Mouse (Mus musculus): ENCODE results near the gene Sox6.

DNA sequence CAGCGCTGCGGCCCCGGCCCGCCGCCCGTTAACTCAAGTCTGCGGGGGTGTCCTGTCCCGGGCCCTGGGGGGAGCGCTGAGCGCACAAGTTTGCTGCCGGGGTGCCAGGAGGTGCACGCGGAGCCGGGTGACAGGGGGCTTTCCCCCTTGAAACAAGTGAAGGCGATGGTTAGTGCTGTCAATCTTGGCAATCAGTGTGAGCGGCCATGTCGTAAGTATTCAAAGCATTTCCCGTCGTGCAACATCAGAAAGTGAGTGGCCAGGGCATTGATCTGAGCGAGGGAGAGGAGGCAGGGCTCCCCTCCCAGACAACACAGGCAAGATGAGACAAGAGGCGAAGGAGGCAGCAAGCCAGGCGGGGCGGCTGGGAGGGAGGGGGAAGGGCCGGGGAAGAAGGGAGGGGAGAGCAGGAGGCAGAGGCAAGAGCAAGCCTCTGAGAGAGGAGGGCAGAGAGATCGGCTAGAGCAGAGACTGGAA is 4.3 kb downstream of the Sox6 start:
- TF ChIP-seq CHD2 (IDR thresholded peaks at IDR 0.05; ENCODE audit: low read depth, low read length) (no peak), HCFC1 (IDR thresholded peaks at IDR 0.05; ENCODE audit: borderline replicate concordance, insufficient read depth, low read length) (no peak), ZC3H11A (IDR thresholded peaks at IDR 0.05; ENCODE audit: borderline replicate concordance, low read depth, low read length) (no peak), ZNF384 (IDR thresholded peaks at IDR 0.05; ENCODE audit: low read depth, low read length) (no peak)
